Mouse (Mus musculus) A20 (cell line): ENCODE results near the gene Slc39a1.
A peak's percentile ranks its signal among the peaks of the same experiment; 100 is the strongest.

Experiments used
- DNase-seq: peaks from one replicate; pipeline ENCODE4 v3.0.0-alpha.2; 2011; ENCODE audit warnings: low read depth, low spot score

Gene Slc39a1

DNA sequence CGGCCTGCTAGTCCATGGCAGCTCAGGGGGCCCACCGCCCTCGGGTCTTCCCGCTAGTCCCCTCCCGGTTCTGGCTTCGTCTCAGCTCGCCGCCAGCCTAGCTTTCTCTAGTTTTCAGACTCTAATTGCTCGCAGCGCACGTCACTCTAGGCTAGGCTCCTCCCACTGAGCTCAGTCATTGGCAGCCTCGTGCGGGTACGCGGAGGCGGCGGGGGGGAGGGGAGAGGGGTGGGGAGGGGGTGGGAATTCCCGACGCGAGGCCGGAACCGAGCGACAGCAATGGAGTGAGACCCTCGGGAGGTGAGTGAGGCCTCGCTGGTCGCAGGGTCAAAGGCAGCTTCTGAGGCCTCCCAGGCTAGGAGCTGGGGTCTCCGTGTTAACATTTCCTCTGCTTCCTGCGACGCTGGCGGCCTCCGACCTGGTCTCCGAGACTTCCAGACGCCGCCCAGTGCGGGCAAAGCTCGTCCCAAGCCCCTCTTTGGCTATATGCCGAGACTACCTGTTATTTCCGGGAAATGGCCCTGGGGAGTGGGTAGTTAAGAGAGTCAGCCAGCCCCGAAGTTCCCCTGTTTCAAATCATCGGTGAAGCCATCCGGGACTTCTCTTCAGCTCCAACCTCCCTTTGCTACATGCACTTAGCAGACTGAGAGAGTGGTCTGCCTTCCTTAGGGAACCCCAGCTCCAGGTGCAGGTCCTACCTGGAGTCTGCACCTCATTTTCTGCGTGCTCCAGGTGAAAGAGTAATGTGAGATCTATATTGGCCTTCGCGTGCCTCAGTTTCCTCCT, at the start of gene Slc39a1:
TSS of gene Slc39a1 (plus strand) at position 213 of the 786 bp plus-strand sequence.
- DNase-seq = peak; percentile 95

DNA sequence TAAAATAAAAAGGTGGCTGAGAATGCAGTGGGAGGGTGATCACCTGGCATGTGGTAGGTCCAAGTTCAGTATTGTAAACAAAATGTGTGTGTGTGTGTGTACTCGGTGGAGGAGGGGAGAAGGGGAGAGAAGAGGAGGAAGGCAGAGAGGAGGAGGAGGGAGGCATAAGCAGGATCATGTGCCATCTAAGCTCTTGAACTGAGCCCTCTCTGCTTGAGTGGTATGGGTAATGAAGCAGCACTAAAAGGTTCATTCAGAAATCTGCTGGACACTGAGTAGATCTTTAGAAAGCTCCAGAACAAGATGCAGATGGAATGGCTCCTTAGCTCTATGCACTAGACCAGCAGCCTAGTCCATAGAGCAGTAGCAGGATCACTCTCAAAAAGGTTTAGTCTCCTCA, 45.1 kb upstream of the Slc39a1 start:
- DNase-seq = no peak

DNA sequence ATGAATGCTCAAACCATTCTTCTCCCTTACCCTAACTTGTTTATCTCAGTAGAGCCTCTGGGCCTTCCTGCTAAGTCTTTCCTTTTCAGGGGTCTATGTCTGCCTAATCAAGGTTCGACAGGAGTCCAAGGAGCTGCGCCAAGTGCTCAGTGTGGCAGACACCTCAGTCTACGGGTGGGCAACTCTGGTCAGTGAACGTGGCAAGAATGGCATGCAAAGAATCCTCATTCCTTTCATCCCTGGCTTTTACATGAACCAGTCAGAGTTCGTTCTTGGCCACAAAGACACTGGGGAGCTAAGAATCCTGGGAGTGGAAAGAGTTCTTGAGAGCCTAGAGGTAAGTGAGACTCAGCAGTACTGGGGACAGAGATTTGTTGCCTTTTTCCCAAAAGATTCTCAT, 44.4 kb upstream of the Slc39a1 start:
- DNase-seq = no peak

DNA sequence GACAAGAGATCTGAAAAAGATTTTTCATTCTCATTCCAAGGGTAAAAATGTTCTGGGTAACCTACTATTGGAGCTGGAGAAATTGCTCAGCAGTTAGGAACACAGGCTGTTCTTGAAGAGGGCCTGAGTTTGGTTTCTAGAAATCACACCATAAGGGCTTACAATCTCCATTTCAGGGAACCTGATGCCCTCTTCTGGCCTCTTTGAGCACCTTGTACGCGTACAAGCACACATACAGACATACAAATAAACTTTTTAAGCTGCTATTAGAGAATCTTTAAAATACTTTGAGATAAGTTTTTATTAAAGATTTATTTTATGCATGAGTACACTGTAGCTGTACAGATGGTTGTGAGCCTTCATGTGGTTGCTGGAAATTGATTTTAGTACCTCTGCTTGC, 43.4 kb upstream of the Slc39a1 start:
- DNase-seq = peak; percentile 30

DNA sequence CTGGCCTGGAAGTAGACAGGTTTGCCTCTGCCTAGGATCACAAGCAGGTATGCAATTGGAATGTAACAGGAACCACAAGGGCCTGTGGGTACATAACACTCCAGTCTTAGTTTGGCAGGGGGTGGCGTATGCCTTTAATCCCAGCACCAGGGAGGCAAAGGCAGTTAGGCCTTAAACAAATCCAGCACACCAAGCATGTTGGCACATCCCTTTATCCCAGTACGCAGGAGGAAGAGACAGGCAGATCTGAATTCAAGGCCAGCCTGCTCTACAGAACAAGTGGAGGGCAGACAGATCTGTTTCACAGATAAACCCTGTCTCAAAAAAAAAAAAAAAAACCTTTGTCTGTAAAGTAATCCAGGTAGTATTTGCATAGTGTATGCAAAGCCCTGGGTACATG, 39.3 kb upstream of the Slc39a1 start:
- no peak for DNase-seq

DNA sequence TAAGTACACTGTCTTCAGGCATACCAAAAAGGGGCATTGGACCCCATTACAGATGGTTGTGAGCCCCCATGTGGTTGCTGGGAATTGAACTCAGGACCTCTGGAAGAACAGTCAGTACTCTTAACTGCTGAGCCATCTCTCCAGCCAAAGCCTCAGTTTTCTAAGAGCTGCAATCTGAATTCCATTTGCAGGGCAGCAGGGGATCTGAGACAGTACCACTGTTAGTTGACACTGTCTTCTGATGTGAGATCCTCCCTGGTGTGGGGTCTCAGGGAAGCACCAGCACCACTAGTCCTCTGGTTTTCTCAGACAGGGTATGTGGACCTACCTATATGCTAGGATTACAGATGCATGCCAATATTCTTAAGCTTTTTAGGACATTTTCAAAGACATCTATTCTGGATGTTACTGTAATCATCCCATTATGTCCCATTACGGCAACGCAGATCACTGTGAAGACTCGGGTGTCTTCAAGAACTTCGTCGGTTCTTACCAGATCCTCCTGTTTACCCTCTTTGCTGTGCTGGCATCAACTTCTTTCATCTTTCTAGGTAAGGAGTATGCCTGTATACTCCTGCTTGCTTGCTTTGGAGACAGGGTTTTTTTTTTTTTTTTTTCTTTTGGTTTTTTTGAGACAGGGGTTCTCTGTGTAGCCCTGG, 37.9 kb upstream of the Slc39a1 start:
- DNase-seq = peak; percentile 30

DNA sequence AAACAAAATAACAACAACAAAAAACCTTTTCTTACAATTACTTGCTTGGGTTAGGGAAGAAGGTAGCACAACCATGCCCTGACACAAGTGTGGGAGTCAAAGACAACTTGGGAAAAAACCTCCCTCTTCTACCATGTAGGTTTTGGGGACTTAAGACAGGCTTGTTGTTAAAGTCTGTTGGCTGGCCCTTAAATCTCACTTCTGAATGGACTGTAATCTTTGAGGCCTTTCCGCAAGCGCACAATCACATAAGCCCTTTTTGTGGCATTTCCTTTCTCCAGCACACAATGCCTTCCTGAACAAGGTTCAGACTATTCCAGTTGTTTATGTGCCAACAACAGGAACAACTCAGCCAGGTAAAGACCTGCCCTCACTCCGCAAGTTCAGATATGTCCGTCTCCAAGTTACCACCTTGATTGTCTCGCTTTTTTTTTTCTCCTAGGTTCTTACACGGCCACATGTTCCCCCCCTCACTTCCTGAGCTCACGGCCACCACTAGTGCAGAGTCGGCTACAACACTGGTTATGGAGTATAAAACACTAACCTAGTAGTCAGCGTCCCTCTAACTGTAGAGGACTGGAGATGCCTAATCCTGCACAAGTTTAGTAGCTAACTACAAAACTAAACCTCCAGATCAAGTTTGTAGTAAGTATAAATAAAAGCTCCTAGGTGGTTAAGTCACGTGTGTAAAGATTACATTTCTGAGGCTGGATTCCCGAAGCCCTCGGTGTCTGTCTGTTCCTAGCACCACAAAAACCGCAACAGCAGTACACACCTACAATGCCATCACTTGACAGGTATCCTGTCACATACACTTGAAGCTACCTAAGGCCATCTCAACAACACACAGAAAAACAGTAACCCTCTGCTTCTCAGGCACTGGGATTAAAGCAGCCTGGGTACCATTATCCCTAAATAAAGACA, 36.2 kb upstream of the Slc39a1 start:
- no peak for DNase-seq

DNA sequence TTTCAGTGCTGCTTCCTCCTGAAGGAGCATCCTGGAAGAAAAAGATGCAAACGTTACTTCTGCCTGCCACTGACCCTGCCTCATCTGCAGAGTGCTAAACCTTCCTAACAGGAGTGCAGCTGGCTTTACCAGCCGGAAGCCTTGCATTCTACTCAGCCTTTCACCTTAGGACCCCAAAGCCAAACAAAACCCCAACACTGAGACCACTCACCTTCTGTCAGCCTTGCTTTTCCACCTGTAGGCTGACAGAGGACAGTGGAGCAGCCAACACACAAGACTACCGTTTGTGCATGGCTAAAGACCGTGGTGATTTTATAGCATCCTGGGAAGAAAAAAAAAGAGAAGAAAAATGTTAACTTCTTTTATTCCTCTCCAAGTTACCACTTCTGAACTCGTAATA, 35.2 kb upstream of the Slc39a1 start:
- no peak for DNase-seq

DNA sequence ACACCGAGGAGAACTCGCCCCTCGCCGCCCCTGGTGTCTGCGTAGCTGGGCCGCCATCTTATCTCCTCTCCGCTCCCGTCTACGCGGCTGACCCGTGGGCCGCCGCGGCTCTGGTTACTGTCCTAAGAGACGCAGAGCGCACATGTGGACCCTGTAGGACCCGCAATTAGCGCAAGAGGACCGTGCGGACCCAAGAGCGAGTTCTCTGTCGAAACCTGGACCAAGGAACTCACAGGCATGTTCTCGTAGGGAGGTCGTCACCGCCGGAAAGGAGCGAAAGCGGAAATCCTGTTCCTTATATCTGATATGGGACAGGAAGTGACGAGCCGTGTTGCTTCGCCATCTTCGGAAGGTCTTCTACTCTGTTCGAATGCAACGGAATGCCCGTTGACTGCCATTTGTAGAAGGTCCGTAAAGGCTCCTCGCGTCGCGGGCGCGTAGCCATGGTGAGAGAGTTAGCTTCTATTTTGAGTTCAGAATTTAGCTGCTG, 34.5 kb upstream of the Slc39a1 start, which contains the start of the genes Rps27 and Rab13:
TSS of gene Rps27 (minus strand) at position 275 of the 490 bp plus-strand sequence.
TSS of gene Rab13 (plus strand) at position 319 of the 490 bp plus-strand sequence.
- DNase-seq = peak; percentile 95

DNA sequence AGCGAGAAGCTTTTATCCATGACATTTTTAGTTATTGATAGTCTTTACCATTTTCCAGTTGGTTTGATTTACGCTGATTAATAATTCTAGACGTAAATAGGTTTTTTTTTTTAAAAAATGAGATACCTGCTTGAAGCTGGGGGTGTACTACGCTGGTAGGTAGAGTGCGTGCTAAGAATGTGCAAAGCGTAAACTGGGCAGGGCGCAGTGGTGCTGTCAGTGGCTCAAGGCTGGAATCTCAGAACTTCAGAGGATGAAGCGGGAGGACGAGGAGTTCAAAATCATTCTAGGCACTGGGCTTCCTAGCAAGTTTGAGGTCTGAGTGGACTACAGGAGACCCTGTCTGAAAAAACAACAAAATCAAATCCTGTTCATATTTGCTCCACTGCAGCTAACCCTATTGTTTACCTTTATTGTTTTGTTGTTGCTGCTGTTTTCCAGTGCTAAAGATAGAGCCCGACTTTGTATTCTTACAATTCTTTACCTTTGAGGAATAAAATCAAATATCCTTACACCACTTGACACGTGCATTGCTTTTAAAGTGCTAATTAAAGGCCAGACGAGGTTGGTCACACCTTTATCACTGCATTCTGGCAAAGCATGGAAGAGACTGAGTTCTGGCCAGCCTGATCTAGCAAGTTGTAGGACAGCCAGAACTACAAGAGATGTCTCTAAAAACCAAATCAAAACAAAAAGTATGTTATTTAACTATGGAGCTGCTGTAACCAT, 33.9 kb upstream of the Slc39a1 start:
- DNase-seq = no peak

DNA sequence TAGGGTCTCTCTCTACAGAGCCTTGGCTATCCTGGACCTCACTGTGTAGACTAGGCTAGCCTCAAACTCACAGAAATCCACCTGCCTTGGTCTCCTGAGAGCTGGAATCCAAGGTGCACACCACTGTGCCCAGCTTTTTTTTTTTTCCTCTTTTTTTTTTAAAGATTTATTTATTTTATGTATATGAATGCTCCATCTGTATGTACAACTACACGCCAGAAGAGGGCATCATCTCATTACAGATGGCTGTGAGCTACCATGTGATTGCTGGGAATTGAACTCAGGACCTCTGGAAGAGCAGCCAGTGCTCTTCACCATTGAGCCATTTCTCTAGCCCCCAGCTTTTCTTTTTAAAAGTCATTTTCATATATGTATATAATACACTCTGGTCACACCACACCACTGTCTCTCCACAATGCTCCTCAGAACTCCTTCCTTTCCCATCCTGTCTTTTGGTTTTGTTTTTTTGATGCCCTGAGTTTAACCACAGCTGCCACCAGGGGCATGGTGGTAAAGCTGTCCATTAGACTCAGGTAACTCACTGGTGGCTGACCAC, 32.1 kb upstream of the Slc39a1 start:
- peak; percentile 59 for DNase-seq

DNA sequence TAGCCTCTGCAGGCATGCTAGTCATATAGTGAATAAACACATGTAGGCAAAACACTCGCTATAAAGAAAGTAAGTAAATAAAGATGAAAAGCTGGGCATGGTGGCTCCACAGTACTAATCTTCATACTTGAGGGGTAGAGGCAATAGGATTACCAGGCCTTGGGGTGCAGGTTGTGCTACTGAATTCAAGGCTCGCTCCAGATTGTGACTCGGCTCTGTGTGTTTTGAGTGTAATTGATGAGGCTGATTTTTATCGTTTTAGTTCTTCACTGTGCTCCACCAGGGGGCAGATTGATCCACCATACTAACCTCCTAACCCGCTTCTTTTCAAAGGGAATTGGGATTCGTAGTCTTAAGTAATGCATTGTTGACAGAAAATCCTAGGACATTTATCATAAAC, 27.9 kb upstream of the Slc39a1 start:
- DNase-seq = peak; percentile 75

DNA sequence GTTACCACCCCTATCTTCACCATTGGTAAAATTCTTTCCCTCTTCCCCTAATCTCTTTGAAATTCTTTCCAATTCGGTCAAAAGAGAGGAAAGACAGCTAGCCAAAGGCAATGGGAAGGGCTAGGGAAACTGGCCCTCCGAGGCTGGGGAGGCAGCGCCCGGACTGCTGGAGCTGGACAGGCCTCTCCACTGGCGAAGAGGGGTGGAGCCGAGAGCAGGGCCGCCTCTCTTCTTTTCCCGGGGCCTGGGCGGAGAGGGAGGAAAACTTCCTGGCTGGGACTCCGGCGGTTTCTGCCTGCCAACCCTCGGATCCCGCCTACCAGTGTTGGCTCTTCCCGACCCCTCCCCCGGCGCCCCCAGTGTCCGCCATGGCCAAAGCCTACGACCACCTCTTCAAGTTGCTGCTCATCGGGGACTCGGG, 27.4 kb upstream of the Slc39a1 start:
- no peak for DNase-seq

DNA sequence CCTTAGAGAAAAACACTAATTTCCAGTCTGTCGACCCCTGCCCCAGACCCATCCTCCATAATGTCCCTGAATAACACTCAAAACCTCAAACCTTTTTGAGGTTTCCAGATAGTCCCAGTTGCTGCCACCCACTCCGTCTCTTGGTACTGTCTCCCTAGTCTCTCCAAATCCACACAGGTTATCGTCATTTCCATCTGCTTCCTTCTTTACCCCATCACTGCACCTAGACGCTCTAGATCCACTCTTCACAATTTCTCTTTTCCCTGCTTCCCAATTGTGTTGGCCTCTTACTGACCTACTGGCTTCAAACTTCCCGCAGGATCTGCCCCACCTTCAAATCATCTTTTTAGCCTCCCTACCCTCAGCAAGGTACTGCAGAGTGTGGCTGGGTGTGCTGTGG, 26.8 kb upstream of the Slc39a1 start:
- DNase-seq = no peak

DNA sequence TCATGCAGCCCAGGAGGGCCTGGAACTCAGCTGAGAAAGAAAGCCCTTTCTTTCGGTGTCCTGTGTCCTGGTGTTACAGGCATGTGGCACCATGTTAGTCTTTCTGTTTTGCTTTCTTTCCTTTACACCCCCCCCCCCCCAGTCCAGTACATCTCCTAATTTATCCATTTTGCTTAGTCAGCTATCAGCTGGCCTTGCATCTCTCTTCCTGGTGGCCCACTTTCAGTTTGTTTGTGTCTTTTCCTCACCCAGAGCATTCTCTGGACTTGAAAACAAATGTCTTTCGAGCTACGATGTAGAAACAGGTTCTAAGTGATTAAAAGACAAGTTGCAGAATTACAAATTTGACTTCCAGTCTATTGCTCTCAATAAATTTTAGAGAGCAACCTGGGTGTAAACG, 25.5 kb upstream of the Slc39a1 start:
- no peak for DNase-seq

DNA sequence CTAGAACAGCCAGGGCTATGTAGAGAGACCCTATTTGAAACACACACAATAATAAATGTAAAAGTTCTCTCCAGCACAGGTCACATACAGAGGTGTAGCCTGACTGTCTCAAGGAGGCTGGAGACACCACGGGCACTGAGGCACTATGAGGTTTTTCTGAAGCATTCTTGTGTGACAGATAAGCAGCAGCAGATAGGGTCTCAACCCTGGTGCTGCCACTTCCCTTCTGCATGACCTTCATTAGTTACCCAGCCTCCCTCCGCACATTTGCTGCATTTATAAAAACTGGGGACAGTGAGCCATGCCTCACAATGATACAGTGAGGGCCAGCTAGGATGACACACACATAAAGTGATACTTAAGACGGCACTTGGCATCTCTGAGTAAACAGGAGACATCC, 25.0 kb upstream of the Slc39a1 start:
- no peak for DNase-seq

DNA sequence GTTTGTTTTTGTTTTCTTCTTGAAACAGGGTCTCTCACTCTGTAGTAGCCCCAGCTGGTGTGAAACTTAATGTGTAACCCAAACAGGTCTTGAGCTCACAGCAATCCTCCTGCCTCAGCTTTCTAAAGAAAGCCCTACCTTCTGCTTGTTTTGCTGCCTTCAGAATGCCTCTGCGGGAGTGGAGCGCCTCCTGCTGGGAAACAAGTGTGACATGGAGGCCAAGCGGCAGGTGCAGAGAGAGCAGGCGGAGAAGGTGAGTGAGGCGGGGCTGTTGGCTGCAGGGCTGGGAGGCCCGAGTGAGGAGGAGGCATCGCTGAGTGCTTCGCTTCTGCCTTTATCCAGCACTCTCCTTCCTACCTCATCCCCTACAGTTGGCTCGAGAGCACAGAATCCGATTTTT, 23.6 kb upstream of the Slc39a1 start:
- DNase-seq = no peak

DNA sequence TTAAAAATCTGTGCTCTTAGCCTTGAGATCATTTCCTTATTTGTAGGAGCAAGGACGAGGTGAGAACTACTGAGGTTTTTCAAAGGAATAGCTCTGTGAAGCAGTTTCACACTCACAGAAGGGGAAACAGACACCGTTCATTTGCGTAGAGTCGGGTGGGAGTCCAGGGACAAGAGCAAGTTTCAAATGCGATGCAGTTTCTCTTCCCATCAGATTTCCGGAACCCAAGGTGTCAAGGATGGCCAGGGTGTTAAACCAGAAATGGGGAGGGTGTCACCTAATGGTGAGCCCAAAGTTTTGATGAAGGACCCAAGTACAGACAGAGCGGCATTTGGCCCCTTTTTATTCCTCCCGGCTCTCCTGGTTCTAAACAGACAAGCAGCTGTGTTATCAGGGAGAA, 16.9 kb upstream of the Slc39a1 start:
- no peak for DNase-seq

DNA sequence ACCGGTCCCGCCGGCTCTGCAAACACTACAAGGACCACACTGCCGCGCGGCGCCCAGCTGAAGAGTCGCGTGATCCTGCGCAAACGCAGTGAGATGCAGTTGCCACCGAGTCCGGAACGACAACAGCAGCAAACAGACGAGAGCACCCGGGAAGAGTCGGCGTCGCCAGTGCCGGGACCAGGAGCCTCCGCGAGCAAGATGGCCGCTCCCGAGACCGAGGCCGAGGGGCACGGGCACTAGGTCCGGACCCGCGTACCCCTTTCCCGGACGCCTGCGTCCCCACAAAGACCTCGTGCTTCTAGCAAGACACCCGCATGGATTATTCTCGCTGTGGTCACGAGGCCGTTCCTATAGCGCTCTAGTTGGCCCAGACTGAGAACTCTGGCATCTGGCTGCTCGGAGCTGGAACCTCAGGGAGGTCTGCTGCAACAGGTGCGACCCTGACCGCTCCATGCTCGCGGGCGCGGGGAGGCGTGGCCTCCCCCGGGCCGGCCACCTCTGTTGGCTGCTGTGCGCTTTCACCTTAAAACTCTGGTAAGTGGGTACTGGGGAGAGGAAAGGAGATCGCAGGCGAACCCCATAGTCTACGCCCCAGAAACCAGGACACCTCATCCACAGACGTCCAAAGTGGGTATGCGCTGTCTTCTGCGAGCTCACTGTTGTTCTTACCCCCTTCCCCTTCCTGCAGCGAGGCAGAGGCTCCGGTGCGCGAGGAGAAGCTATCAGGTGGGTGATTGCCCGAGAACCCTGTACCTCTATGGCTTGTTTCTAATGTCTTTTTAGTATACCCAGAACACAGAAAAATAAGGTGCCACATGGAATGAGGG, 16.3 kb upstream of the Slc39a1 start, which contains the start of gene Jtb:
TSS of gene Jtb (plus strand) at position 91 of the 827 bp plus-strand sequence.
- DNase-seq = peak; percentile 97

DNA sequence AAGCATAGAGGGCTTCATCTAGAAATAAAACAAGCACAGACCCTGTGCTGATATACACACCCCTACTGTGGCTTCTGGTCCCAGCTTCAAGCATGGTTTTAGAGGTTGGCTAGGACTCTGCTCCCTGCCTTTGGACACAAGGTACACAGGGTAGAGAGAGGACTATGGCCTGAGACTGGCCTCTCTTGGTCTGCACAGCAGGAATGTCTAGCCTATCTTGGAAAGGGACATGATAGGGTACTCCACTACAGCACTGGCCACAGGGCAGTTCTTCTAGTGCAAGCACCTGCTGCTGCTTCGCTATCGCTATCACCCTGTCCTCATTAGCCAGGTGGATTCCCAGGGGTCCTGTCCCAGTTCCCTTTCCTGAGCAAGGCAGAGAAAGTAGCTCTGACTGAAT, 6.7 kb upstream of the Slc39a1 start:
- peak; percentile 42 for DNase-seq
